Mouse (Mus musculus): ENCODE results near the gene Spocd1. TPM values are rescaled to one million over a fixed set of nuclear protein-coding genes. Genes with fewer than 3 reads are reported as not detected.

Gene Spocd1
- total and polyA plus RNA-seq, 3 experiments: 0.04 to 0.07 TPM; not detected in 1

GRCm38 (mm10) chr4:129926544-129926943, 2.5 kb upstream of the Spocd1 start:
- H3K4me3 ChIP-seq (replicated peaks in 1 of 3; ENCODE audit: low read depth in 2 of 3, low read length in 2 of 3, poor library complexity in 1 of 3): no peak overlapping the region
- H3K4me2 ChIP-seq (ENCODE audit: insufficient read depth, low read depth, poor library complexity, severe bottlenecking): no peak overlapping the region
- H3K9me3 ChIP-seq (replicated peaks; ENCODE audit: low read length): no peaks in the 10 kb centered on the region
- peaks cover 7 to 29% of the 10 kb centered on the region in 2 experiments for H3K4me1 ChIP-seq (ENCODE audit: control insufficient read depth in 1 of 2, insufficient read depth in 2 of 2)
- DNase-seq (ENCODE audit: extremely low read depth): no peak
- TF ChIP-seq MEF2A (IDR thresholded peaks at IDR 0.05; ENCODE audit: borderline replicate concordance, low read depth, low read length) (no peak), USF1 (IDR thresholded peaks at IDR 0.05; ENCODE audit: low read depth, low read length) (no peak), POLR2A (IDR thresholded peaks at IDR 0.05; ENCODE audit: low read depth, low read length) (no peak), ZC3H11A (IDR thresholded peaks at IDR 0.05; ENCODE audit: low read depth, low read length) (no peak), NELFE (IDR thresholded peaks at IDR 0.05; ENCODE audit: low read depth, low read length) (no peak), CHD2 (IDR thresholded peaks at IDR 0.05; ENCODE audit: low read length) (no peak), ZNF384 (IDR thresholded peaks at IDR 0.05; ENCODE audit: low read depth, low read length) (no peak), IRF4 (IDR thresholded peaks at IDR 0.05; ENCODE audit: low read depth, low read length) (no peak), ETS1 (conservative IDR thresholded peaks at IDR 0.05; ENCODE audit: low read depth, low read length) (no peak)
- H3K36me3 ChIP-seq (replicated peaks in 1 of 2; ENCODE audit: control insufficient read depth in 1 of 2, insufficient read depth in 1 of 2, low read length in 1 of 2): no peaks in the 10 kb centered on the region
- in situ Hi-C loops (cut with MboI; ENCODE audit: low pct_ligation_motif_present, low pct_unique_long_range_greater_than_20kb, low sequenced_read_pairs) (loop anchor here (5.0 kb wide), 1 partner anchor 74 kb away; no protein-coding TSS in a partner anchor), dilution Hi-C loops (cut with MboI; ENCODE audit: extremely low pct_ligation_motif_present, extremely low pct_unique_long_range_greater_than_20kb, low sequenced_read_pairs) (no loop called here)
- H3K27me3 ChIP-seq (replicated peaks): peaks cover 2% of the 10 kb centered on the region
- H3K9ac ChIP-seq (ENCODE audit: insufficient read depth, low read depth): no peak overlapping the region
- H3K79me2 ChIP-seq (replicated peaks; ENCODE audit: control insufficient read depth, extremely low read depth, insufficient read depth, poor library complexity, severe bottlenecking): no peaks in the 10 kb centered on the region
- no peak overlapping the region for H3K27ac ChIP-seq (ENCODE audit: insufficient read depth, low read depth)

GRCm38 (mm10) chr4:129927091-129927490, 2.0 kb upstream of the Spocd1 start:
- no peaks in the 10 kb centered on the region for H3K79me2 ChIP-seq (replicated peaks; ENCODE audit: control insufficient read depth, extremely low read depth, insufficient read depth, poor library complexity, severe bottlenecking)
- in situ Hi-C loops (cut with MboI; ENCODE audit: low pct_ligation_motif_present, low pct_unique_long_range_greater_than_20kb, low sequenced_read_pairs) (loop anchor here (5.0 kb wide), 1 partner anchor 75 kb away; no protein-coding TSS in a partner anchor), dilution Hi-C loops (cut with MboI; ENCODE audit: extremely low pct_ligation_motif_present, extremely low pct_unique_long_range_greater_than_20kb, low sequenced_read_pairs) (no loop called here)
- peaks cover 7 to 29% of the 10 kb centered on the region in 2 experiments for H3K4me1 ChIP-seq (ENCODE audit: control insufficient read depth in 1 of 2, insufficient read depth in 2 of 2)
- no peaks in the 10 kb centered on the region for H3K27me3 ChIP-seq (replicated peaks)
- no peak overlapping the region for H3K4me2 ChIP-seq (ENCODE audit: insufficient read depth, low read depth, poor library complexity, severe bottlenecking)
- no peak for DNase-seq (ENCODE audit: extremely low read depth)
- no peak overlapping the region for H3K9ac ChIP-seq (ENCODE audit: insufficient read depth, low read depth)
- peaks cover 5% of the 10 kb centered on the region for H3K9me3 ChIP-seq (replicated peaks; ENCODE audit: low read length)
- TF ChIP-seq BHLHE40 (IDR thresholded peaks at IDR 0.05; ENCODE audit: low read depth, low read length) (no peak), SMC3 (IDR thresholded peaks at IDR 0.05; ENCODE audit: low read depth, low read length) (no peak), CHD1 (IDR thresholded peaks at IDR 0.05; ENCODE audit: low read depth, low read length) (no peak), ZNF384 (IDR thresholded peaks at IDR 0.05; ENCODE audit: low read depth, low read length) (no peak), PAX5 (IDR thresholded peaks at IDR 0.05; ENCODE audit: low read length) (no peak)
- H3K27ac ChIP-seq (ENCODE audit: insufficient read depth, low read depth): no peak overlapping the region
- no peak overlapping the region for H3K4me3 ChIP-seq (replicated peaks in 1 of 3; ENCODE audit: low read depth in 2 of 3, low read length in 2 of 3, poor library complexity in 1 of 3)
- H3K36me3 ChIP-seq (replicated peaks in 1 of 2; ENCODE audit: control insufficient read depth in 1 of 2, insufficient read depth in 1 of 2, low read length in 1 of 2): no peaks in the 10 kb centered on the region

GRCm38 (mm10) chr4:129928124-129928751, 811 bp upstream of the Spocd1 start:
- Histone ChIP-seq H3K27ac (ENCODE audit: insufficient read depth, low read depth) (no peak overlapping the region), H3K27me3 (replicated peaks) (peaks cover 3% of the 10 kb centered on the region), H3K9ac (ENCODE audit: insufficient read depth, low read depth) (no peak overlapping the region), H3K9me3 (replicated peaks; ENCODE audit: low read length) (peaks cover 10% of the 10 kb centered on the region), H3K4me1 (ENCODE audit: control insufficient read depth in 1 of 2, insufficient read depth in 2 of 2) (peaks cover 7 to 29% of the 10 kb centered on the region in 2 experiments), H3K36me3 (replicated peaks in 1 of 2; ENCODE audit: control insufficient read depth in 1 of 2, insufficient read depth in 1 of 2, low read length in 1 of 2) (no peaks in the 10 kb centered on the region), H3K4me3 (replicated peaks in 1 of 3; ENCODE audit: low read depth in 2 of 3, low read length in 2 of 3, poor library complexity in 1 of 3) (peak overlapping the region in 2 of 3 experiments; percentile 7 to 20), H3K4me2 (ENCODE audit: insufficient read depth, low read depth, poor library complexity, severe bottlenecking) (peak overlapping the region; percentile 58; the same call in 1 of the 2 replicates), H3K79me2 (replicated peaks; ENCODE audit: control insufficient read depth, extremely low read depth, insufficient read depth, poor library complexity, severe bottlenecking) (no peaks in the 10 kb centered on the region)
- in situ Hi-C loops (cut with MboI; ENCODE audit: low pct_ligation_motif_present, low pct_unique_long_range_greater_than_20kb, low sequenced_read_pairs) (loop anchor here (5.0 kb wide), 1 partner anchor 76 kb away; no protein-coding TSS in a partner anchor), dilution Hi-C loops (cut with MboI; ENCODE audit: extremely low pct_ligation_motif_present, extremely low pct_unique_long_range_greater_than_20kb, low sequenced_read_pairs) (no loop called here)
- DNase-seq (ENCODE audit: extremely low read depth): peak; percentile 75
- peak; percentile 35; the same call in 1 of the 2 replicates for TF ChIP-seq NELFE (IDR thresholded peaks at IDR 0.05; ENCODE audit: low read depth, low read length)
- TF ChIP-seq EP300 (IDR thresholded peaks at IDR 0.05; ENCODE audit: low read length): no peak
- no peak for TF ChIP-seq POLR2A (IDR thresholded peaks at IDR 0.05; ENCODE audit: low read depth, low read length)
- peak; percentile 83 for TF ChIP-seq BHLHE40 (IDR thresholded peaks at IDR 0.05; ENCODE audit: low read depth, low read length)
- TF ChIP-seq KAT2A (IDR thresholded peaks at IDR 0.05; ENCODE audit: insufficient replicate concordance, low read length): no peak
- TF ChIP-seq RAD21 (IDR thresholded peaks at IDR 0.05; ENCODE audit: low read depth, low read length): peak; percentile 93
- 0 out of 2 replicates have a peak, but pooled peaks have one; percentile 22 for TF ChIP-seq TCF12 (IDR thresholded peaks at IDR 0.05; ENCODE audit: low read depth, low read length)
- TF ChIP-seq UBTF (IDR thresholded peaks at IDR 0.05; ENCODE audit: low read depth, low read length): no peak
- no peak for TF ChIP-seq MAZ (IDR thresholded peaks at IDR 0.05; ENCODE audit: low read depth, low read length)
- TF ChIP-seq ELF1 (IDR thresholded peaks at IDR 0.05; ENCODE audit: low read depth, low read length): no peak
- peak; percentile 28 to 94; a peak in 2 of 4 replicates for TF ChIP-seq CTCF (conservative IDR thresholded peaks at IDR 0.05 in 1 of 2, IDR thresholded peaks at IDR 0.05 in 1 of 2; ENCODE audit: low read depth in 2 of 2, low read length in 2 of 2)
- TF ChIP-seq SMC3 (IDR thresholded peaks at IDR 0.05; ENCODE audit: low read depth, low read length): peak; percentile 97
- TF ChIP-seq ZC3H11A (IDR thresholded peaks at IDR 0.05; ENCODE audit: low read depth, low read length): peak; percentile 92
- TF ChIP-seq MEF2A (IDR thresholded peaks at IDR 0.05; ENCODE audit: borderline replicate concordance, low read depth, low read length): no peak
- peak; percentile 50; the same call in 1 of the 2 replicates for TF ChIP-seq IRF4 (IDR thresholded peaks at IDR 0.05; ENCODE audit: low read depth, low read length)
- peak; percentile 78; the same call in 1 of the 2 replicates for TF ChIP-seq MXI1 (IDR thresholded peaks at IDR 0.05; ENCODE audit: low read depth, low read length)
- no peak for TF ChIP-seq ZMIZ1 (IDR thresholded peaks at IDR 0.05; ENCODE audit: low read depth, low read length)

Data from CH12.LX (cell line).